Mouse (Mus musculus): Measurements from ENCODE around the gene Slc9c1. TPM values are rescaled to one million over a fixed set of nuclear protein-coding genes. Genes with fewer than 3 reads are reported as not detected.
"Not testable (repeated sequence)": the region's sequence is repeated elsewhere in the genome, so short reads cannot be mapped to it uniquely, and the experiment has no call there.

Gene Slc9c1
- total RNA-seq (2015), result not detected in 2 replicates
- not detected in 2 replicates for total RNA-seq (2017)

DNA sequence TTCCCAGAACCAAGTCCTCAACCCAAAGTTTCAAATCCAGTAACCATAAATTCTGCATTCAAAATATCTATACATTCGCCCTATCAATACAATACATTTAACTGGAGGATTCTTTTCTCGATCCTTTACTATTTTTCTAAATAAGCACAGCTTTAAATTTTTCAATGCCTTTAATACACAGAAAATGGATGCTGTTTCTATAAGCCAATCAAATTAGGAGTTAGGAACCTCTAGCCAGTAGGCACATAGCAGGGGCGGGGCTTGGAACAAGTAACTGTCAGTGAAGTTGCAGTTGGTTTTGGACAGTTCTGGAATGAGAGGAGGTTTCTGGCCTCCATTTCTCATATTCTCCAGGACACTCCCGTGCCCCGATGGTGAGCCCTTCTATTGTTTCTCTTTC lies at the start of gene Slc9c1:
Gene Slc9c1 (plus strand): TSS at position 301 of the 400 bp plus-strand sequence.
- no peak for ATAC-seq (replicated peaks; ENCODE audit: poor library complexity)

DNA sequence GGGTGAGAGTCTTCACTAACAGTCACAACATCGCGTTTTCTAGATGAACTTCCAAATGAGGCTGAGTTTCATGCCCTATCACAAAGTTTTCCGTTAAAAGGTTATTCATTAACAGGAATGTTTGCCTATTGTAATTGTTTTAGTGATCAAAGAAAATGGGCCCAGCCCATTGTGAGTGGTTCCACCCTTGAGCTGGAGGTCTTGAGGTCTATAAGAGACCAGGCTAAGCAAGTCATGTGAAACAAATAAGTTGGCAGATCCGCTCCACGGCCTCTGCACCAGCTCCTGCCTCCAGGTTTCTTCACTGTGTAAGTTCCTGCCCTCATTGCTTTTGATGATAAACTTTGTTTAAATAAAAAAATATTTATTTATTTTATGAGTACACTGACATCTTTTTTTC lies 42.2 kb upstream of the Slc9c1 start, which contains the start of gene Gm609:
Gene Gm609 (minus strand): TSS at position 43 of the 400 bp plus-strand sequence.
- ATAC-seq (replicated peaks; ENCODE audit: poor library complexity), result no peak

DNA sequence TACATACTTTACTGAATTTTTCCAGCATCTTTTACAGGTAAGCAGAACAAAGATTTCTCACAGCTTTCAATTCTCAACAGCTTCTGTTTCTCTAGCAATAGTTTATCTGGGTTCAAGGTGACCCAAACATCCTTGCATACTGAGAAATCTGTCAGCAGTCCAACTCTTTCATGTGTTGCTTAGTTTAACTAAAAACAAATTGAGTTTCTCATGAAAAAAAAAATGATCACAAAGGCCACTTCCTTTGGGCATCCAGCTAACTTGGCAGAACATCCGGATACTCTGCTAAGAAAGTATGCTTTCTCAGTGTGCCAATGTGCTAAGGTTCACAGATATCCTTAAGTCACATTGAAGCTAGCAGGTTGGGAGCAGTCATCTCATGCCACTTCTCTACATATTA lies 39.8 kb upstream of the Slc9c1 start:
- no peak for ATAC-seq (replicated peaks; ENCODE audit: poor library complexity)

DNA sequence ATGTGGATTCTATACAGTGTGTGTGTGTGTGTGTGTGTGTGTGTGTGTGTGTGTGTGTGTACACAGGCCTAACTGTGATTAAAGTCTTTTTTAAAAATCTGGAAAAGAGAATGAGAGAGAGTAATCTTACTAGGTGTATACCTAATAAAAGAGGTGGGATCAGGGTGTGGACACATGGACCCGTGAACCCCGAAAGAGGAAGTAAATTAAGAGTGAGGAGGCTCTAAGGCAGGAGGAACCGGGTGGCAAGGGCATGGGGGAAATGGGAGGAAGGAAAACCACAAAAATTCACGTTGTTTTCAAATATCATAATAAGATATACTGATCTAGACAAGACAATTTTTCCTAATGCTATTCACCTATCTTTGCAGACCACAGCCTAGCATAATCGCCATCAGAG lies 9.6 kb upstream of the Slc9c1 start:
- ATAC-seq (replicated peaks; ENCODE audit: poor library complexity), result peak; percentile 82

DNA sequence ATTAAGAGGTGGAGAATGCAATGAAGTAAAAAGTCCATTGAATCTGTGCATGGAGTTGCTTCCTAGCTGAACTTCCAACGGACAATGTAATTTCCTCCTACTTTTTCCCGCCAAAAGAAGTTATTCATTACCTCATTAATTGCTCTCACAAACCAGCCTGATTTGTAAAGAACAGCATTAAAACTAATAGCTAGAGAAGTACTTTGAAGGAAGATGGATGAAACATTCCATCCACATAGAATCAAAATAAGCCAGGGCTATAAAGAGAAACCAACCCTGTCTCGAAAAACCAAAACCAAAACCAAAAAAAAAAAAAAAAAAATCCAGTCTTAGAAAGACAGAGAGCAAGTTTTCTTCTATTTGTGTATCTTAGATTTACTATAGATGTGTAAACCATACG lies 3.2 kb upstream of the Slc9c1 start, which contains the start of gene Gm17783:
Gene Gm17783 (minus strand): TSS at position 101 of the 400 bp plus-strand sequence.
- no peak for ATAC-seq (replicated peaks; ENCODE audit: poor library complexity)

DNA sequence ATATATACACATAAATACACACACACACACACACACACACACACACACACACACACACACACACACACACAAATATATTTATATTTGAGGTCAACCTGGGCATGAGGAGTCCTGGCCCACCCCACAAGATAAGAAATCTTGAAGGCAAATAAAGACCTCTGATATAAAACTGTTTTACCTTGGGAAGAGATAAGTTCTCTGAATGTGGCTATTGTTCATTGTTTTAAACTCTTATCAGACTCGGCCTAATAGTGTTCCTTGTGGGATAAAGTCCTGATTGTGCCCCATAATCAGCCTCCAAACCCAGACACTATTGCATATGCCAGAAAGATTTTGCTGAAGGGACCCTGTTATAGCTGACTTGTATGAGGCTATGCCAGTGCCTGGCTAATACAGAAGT lies 3.2 kb downstream of the Slc9c1 start:
- ATAC-seq (replicated peaks; ENCODE audit: poor library complexity), result not testable (repeated sequence)

DNA sequence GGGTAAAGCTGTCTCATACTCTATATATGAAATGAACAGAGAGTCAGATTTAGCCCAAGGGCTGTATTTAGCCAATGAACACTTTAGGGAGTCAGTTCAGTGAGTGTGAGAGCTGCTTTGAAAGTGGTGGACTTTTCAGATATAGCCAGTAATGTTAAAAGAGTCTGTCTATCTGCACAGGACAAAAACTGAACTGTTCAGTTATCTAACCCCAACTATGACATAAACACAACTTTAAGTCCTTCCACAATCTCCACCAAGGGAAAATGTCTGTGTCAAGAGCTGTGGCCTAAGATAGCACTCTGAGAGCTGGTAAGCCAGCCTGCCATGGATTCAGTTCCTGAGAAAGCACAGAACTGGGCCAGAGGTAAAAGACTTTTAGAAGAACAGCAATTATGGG lies 7.0 kb downstream of the Slc9c1 start:
- ATAC-seq (replicated peaks; ENCODE audit: poor library complexity), result peak; percentile 82

DNA sequence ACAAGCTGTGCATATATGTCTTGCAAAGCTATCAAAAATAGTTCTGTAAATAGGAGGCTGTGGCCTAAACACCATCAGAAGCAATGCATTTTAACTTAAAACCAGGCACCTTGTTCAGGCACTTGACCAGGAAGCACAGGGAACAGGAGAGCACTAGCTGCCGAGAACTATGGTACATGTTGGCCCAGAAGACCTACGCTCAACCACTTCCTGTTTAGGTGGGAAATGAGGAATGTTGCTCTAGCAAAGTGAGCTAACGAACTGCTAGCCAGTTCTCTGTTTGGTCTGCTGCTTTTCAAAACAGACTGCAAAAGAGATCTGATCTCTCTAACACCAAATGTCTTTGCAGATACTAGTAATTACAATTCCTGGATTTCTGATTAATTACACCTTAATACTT lies 9.2 kb downstream of the Slc9c1 start:
- ATAC-seq (replicated peaks; ENCODE audit: poor library complexity), result peak; percentile 63

DNA sequence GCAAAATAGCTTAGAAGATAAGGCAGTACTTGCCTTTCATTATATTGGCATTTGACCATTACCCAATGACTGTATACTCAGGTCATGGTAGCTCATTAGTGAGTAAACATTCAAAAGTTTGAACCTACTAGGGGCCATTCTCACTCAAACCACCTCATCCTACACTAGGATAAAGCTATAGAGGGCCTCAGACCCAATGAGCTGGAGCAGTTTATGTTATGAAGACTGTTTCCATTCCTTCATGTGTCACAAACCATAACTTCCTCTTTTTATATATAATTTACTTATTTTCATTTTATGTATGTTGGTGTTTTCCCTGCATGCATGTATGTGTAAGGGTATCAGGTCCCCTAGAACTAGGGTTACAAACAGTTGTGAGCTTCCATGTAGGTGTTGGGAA lies 12.9 kb downstream of the Slc9c1 start:
- 0 out of 2 replicates have a peak, but pooled peaks have one; percentile 37 for ATAC-seq (replicated peaks; ENCODE audit: poor library complexity)

DNA sequence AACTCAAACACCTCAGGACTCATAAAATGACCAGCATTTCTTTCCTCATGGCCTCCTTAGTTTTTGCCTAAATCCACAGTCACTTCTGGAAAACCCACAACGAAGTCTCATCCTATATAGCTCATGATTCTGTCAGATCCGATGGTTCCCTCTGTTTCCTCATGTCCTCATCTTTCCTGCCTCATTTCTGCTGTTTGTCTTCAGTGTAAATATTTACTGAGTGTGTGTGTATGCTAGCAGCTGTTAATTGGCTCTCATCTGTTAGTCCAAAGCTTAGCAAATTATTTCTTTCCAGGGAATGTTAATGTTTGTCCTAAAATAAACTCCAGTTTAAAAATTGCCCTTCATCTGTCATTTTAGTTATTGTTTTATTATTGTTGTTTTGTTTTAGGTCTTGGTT lies 16.5 kb downstream of the Slc9c1 start:
- no peak for ATAC-seq (replicated peaks; ENCODE audit: poor library complexity)

DNA sequence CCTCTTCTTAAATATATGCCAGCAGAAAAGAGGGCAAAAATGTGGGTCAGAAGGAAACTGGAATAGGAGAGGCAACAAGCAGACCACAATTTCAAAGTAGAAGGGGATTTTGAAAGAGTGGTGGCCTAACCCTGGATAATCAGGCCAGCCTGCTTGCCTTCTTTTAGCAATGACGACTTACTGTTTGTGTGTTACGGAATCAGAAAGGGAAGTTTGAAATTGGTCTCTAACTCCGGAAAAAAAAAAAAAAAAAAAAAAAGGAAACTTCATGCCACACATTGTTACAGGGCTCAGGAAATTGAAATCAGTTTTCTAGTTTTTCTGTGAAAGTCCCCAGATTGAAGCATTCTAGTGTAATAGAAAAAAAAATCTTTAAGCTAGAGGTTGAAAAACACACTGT lies 26.6 kb downstream of the Slc9c1 start:
- peak; percentile 86 for ATAC-seq (replicated peaks; ENCODE audit: poor library complexity)

DNA sequence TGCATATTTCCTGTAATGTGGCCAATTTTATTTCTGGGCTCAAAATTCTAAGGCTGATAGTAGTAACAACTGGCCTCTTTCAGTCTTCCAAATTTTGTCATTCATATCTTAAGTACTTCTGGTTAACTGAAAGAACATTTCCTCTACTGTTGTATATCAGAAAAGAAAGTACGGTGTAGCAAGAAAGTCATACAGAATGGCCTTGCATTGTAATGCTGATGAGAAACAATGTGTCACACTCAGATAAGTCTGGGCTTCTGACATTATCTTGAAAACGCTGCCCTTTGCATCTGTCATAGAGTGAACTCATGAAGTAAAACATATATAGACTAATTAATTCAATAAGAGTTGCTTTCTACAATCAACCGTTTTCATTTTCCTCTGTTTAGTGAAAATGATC lies 37.2 kb downstream of the Slc9c1 start:
- ATAC-seq (replicated peaks; ENCODE audit: poor library complexity), result peak; percentile 98

DNA sequence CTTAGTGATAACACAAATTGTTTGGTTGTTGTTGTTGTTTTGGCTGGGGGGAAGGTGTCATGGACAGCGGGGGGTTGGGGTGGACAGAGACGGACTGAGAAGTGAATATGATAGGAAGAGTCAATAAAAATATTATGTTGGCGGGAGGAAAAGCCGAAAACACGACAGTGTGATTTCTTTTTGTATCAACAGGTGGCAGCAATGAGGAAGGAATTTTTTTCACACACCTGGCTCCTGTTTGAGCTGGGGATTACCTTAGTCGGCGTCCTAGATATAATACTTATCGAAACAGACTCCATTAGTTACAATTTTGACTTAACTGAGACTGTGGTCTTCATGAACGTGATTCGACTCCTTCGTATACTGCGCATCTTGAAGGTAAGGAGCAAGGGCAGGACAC lies 44.8 kb downstream of the Slc9c1 start:
- peak; percentile 37 for ATAC-seq (replicated peaks; ENCODE audit: poor library complexity)

DNA sequence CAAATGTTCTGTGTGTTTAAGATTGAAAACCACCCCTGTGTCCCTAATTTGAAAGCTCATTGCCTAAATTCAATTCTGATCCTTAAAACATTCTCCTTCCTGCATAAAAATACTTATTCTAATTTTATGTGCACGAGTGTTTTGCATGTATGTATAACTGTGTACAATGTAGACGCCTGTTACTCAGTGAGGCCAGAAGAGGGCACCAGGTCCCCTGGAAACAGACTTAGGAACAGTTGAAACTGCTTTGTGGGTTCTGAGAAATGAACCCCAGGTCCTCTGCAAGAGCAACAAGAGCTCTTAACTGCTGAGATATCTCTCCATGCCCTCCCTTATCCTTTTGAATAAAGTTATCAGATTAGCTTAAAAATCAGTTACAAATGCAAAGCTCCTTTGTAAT lies 47.4 kb downstream of the Slc9c1 start:
- ATAC-seq (replicated peaks; ENCODE audit: poor library complexity), result peak; percentile 89

DNA sequence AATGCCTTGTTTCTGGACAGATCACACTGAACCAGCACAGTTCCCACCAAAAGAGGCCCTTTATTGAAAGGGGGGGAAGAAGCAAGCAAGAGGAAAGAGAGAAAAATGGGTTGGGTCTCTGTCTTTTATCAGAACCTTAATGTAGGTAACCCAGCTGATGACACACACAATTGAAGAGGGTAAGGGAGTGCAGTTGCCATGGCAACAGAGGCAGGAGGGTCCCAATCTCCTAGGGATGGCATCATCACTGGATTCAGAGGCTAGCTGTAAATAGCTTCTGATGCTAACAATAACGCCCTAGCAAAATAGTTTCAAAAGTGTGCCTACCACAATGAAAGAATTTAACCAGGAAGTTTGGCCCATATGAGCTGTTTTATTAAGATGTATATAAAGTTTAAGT lies 58.5 kb downstream of the Slc9c1 start:
- ATAC-seq (replicated peaks; ENCODE audit: poor library complexity), result no peak

DNA sequence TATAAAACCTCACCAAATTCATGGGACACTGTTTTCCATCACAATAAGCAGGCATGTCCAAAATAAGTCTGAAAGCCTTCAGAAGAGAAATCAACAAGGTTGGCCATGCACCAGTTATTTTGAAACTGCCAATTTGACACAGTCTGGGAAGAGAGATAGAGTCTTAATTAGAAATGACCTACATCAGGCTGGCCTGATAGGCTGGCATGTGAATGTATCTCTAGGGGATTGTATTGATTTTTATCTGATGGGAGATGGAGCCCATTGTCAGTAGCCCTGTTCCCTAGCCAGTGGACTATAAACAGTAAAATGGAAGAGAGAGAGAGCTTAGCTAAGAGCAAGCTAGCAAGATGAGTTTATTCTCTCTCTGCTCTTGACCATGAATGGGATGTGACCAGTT lies 60.4 kb downstream of the Slc9c1 start:
- ATAC-seq (replicated peaks; ENCODE audit: poor library complexity), result no peak

DNA sequence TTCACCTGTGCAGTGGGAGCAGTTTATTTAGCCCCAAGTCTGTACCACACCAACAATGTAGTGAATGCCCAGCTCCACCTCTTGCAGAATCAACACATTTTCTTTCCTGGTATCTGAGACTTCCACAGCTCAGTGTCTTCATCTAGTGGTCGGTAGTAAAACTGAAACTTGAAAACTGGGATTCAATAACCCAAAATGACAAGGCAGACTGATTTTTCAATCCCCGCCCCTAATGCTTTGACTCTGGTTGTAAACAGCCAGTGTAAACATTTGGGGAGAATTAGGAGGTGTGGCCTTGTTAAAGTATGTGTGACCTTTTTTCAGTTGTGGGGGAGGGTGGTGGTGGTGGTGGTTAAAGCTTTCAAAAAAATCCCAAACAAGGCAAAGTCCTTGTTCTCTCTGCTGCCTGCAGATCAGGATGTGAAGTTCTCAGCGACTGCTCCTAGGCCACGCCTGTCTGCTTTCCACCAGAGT lies 73.4 kb downstream of the Slc9c1 start:
- peak; percentile 39 for ATAC-seq (replicated peaks; ENCODE audit: poor library complexity)

DNA sequence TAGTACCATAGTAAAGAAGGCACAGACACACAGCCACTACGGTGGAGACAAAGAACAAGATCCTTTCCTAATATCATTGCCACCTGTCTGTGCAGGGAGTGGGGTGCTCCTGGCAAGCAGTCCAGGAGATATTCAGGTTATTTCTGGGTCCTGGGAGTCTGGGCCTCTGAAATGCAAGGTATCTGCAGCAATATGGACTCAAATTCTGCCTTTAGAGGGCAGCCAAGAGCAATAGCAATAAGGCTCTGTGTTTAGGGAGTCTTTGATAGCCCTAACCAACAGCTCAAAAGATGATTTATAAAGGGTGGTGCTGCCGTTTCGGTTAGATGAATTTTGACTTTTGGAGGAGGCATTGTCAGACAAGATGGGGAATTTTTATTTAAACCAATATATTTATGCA lies 74.2 kb downstream of the Slc9c1 start:
- peak; percentile 89 for ATAC-seq (replicated peaks; ENCODE audit: poor library complexity)

DNA sequence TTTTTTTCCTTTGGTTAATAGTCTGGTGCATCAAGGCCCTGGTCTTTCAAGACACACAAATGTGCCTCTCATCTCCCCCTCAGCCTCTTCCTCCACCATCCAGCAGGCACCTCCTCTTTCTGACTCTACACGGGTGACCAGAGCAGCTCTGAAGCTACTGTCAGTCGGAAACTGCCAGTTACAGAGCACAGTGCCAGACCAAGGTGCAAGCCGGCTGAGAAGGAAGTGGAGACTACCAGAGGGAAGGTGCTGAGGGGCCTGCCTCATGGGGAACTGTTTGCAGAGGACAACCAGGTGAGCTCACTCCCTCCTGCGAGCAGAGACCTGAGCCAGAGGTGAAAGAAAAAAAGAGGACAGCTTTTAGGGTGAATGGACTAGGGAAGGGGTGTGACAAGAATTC lies 75.2 kb downstream of the Slc9c1 start, which contains the start of gene Gcsam:
Gene Gcsam (plus strand): TSS at position 114 of the 400 bp plus-strand sequence.
- ATAC-seq (replicated peaks; ENCODE audit: poor library complexity), result peak; percentile 45; the same call in 1 of the 2 replicates

DNA sequence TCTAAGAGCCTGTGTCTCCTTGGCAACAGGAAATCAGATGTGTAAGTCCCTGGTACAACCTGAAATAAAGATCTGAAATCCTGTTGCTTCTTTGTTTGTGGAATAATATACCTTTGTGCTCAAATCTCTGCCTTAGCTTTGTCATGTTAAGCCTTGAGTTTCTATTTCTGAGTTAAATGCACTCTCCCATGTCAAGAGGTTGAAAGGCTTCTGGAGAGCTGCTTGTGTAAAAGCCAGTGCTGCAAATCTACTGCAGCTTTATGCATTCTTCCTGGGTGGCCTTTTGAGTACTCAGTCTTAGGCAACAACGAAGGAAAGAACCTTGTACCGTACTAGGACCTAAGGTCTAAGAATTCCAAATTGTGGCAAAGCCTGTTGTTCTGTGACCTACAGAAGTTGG lies 78.1 kb downstream of the Slc9c1 start:
- ATAC-seq (replicated peaks; ENCODE audit: poor library complexity), result no peak

DNA sequence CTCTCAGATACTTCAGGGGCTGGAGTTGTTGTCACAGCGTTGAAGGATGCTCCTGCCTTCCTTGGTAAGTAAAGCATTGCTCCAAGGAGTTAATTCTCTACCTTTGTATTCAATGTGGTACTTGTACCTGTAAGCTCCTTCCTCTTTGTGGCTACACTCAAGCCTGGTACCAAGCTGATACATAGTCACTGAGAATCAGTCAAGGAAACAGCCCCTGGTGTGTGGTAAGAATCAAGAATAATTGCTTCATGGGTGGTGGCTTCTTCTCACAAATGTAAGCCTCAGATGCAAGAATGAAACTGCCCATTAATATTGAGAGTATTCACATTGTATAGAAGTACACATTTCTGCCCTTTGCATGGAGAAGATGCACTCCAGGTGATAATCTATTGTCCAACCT lies 80.8 kb downstream of the Slc9c1 start:
- peak; percentile 66 for ATAC-seq (replicated peaks; ENCODE audit: poor library complexity)

DNA sequence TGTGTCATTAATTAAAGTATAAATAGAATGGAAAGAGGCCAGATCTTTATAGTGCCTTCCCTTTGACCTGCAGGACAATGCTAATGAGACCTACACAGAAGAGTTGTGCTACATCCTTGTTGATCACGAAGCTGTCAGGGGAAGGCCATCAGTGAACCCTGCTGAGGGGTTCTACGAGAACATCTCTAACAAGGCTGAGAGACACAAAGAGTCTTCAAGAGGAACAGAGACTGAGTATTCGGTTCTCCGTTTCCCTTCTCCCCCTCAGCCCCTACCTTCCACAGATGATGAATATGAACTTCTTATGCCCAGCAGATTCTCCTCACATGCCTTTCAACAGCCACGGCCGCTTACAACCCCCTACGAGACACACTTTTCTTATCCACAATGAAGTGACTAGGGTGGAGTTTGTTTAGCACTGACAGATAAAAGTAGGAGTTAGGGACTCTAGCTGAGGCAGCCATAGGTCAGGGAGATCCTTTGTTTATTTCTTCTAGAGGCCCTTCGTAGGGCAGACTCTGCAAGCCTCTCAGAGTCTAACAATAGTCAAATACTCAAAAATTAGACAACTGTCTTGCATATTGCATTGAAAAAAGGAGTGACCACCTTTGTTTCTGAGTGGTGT lies 84.8 kb downstream of the Slc9c1 start:
- peak; percentile 16 for ATAC-seq (replicated peaks; ENCODE audit: poor library complexity)

DNA sequence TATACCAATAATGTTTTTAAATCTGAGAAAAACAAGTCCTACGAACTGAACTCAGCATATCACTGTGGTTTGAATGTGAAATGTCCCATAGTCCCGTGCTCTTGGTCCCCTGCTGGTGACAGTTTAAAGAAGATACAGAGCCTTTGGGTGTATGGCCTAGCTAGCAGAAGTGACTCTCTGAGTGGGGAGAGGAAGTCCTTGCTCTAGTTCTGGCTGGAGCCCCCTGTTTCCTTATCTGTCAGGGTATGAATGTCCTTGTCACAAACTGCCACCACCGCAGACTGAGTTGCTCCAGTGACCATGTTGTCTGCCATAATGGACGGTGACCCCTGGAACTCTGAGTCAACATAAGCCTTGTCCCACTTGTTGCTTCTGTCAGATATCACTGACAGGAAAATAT lies 88.1 kb downstream of the Slc9c1 start:
- peak; percentile 78 for ATAC-seq (replicated peaks; ENCODE audit: poor library complexity)

Measured in megakaryocyte progenitor cell, adult 5-6 weeks (primary cell).